Mouse (Mus musculus): ENCODE measurements around the gene Gba. TPM values are rescaled to one million over a fixed set of nuclear protein-coding genes. Genes with fewer than 3 reads are reported as not detected.

Gene Gba
- total and polyA plus RNA-seq, 3 experiments = 49.1 to 55.0 TPM; not detected in 1

DNA sequence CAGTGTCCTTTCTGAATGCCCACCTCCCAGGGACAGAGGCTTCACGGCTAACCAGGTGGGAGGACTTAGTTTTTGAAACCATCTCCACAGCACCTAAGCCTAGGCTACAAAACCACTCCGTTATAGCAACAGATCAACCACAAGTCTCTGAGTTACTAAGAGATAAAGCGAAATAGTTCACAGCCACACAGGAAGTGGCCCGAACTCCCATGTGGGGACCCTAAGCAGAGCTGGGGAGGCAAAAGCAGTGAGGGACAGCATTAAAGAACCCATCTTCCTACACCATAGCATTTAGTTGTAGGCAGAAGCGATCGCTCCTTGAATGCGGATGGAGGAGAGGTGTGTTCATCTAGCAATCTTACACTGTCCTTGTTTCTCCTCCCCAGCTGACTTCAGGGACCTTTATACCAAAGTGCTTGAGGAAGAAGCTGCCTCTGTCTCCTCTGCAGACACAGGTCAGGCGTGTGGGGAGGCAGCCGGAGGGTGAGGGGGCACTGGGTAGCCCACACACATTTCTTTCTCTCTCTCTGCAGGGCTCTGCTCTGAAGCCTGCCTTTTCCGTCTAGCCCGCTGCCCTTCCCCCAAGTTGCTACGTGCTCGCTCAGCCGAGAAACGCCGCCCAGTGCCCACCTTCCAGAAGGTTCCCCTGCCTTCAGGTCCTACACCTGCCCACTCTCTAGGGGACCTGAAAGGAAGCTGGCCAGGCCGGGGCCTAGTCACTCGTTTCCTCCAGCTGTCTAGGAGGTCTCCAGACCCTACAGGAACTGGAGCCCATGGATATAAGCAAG lies 14.8 kb upstream of the Gba start (continued):
- TF ChIP-seq POLR2A (IDR thresholded peaks at IDR 0.05; ENCODE audit: control insufficient read depth in 1 of 2, insufficient read depth in 1 of 2, low read depth in 1 of 2, low read length in 2 of 2, poor library complexity in 1 of 2) = no peak
- no peak for TF ChIP-seq KAT2A (conservative IDR thresholded peaks at IDR 0.05; ENCODE audit: low read depth, low read length)
- no peak for TF ChIP-seq CHD1 (IDR thresholded peaks at IDR 0.05; ENCODE audit: low read depth, low read length)
- no peak for TF ChIP-seq USF2 (IDR thresholded peaks at IDR 0.05; ENCODE audit: borderline replicate concordance in 1 of 2, insufficient read depth in 1 of 2, low read depth in 1 of 2, low read length in 2 of 2)

DNA sequence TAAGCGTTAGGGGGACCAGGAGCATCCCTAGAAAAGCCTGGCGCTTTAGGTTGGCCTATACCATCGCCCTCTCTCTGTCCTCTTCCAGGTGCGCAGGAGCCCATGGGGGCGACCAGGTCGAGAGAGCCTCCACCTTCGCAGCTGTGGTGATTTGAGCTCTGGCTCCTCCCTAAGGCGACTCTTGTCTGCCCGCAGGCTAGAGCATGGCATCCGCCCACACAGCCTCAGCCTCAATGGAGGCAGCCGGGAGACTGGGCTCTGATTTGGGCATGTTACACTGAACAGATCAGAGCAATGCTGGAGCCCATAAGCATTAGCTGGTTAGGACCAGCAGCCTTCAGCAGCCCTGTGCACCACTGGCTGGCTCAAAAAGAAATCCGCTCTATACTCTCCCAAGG lies 14.3 kb upstream of the Gba start:
- DNase-seq (ENCODE audit: low read depth, low spot score) = no peak
- H3K9me3 ChIP-seq (replicated peaks; ENCODE audit: insufficient read depth, low read length) = no peaks in the 10 kb centered on the region
- peaks cover 0 to 55% of the 10 kb centered on the region in 2 experiments; a peak in 2 of 4 replicates for H3K36me3 ChIP-seq (ENCODE audit: control insufficient read depth in 1 of 2, insufficient read depth in 2 of 2, low read length in 2 of 2)
- peak overlapping the region; percentile 38; the same call in 1 of the 2 replicates for H3K27ac ChIP-seq (ENCODE audit: control insufficient read depth, low read depth, low read length)
- H3K27me3 ChIP-seq (ENCODE audit: control insufficient read depth in 1 of 2, insufficient read depth in 2 of 2, low read length in 2 of 2) = no peaks in the 10 kb centered on the region
- peaks cover 37 to 71% of the 10 kb centered on the region in 2 experiments for H3K4me1 ChIP-seq (ENCODE audit: control insufficient read depth in 1 of 2, insufficient read depth in 2 of 2, low read length in 2 of 2)
- no peak for TF ChIP-seq ZNF384 (IDR thresholded peaks at IDR 0.05; ENCODE audit: low read depth, low read length)
- no peak for TF ChIP-seq MYC (IDR thresholded peaks at IDR 0.05; ENCODE audit: low read depth, low read length)
- TF ChIP-seq MXI1 (IDR thresholded peaks at IDR 0.05; ENCODE audit: low read depth, low read length) = no peak
- no peak for TF ChIP-seq JUND (IDR thresholded peaks at IDR 0.05; ENCODE audit: low read depth, low read length)
- no peak for TF ChIP-seq BHLHE40 (IDR thresholded peaks at IDR 0.05; ENCODE audit: borderline replicate concordance, low read depth, low read length)
- no peak for TF ChIP-seq TBP (IDR thresholded peaks at IDR 0.05; ENCODE audit: low read depth, low read length)
- no peak for TF ChIP-seq POLR2AphosphoS5 (IDR thresholded peaks at IDR 0.05; ENCODE audit: borderline replicate concordance, low read depth, low read length)
- TF ChIP-seq TCF12 (IDR thresholded peaks at IDR 0.05; ENCODE audit: low read depth, low read length) = no peak
- TF ChIP-seq EP300 (IDR thresholded peaks at IDR 0.05; ENCODE audit: low read depth in 1 of 2, low read length in 2 of 2) = no peak
- no peak for TF ChIP-seq RCOR1 (IDR thresholded peaks at IDR 0.05; ENCODE audit: low read depth, low read length)
- TF ChIP-seq ZC3H11A (IDR thresholded peaks at IDR 0.05; ENCODE audit: low read depth, low read length) = no peak
- no peak for TF ChIP-seq POLR2AphosphoS2 (IDR thresholded peaks at IDR 0.05; ENCODE audit: low read length)
- TF ChIP-seq MAX (IDR thresholded peaks at IDR 0.05; ENCODE audit: low read length) = no peak
- no peak for TF ChIP-seq POLR2A (IDR thresholded peaks at IDR 0.05; ENCODE audit: control insufficient read depth in 1 of 2, insufficient read depth in 1 of 2, low read depth in 1 of 2, low read length in 2 of 2, poor library complexity in 1 of 2)
- TF ChIP-seq NELFE (IDR thresholded peaks at IDR 0.05; ENCODE audit: low read depth, low read length) = no peak
- TF ChIP-seq TAL1 (IDR thresholded peaks at IDR 0.05; ENCODE audit: low read length) = no peak
- no peak for TF ChIP-seq SIN3A (IDR thresholded peaks at IDR 0.05; ENCODE audit: low read length)
- TF ChIP-seq GATA1 (IDR thresholded peaks at IDR 0.05; ENCODE audit: low read depth, low read length) = no peak
- TF ChIP-seq ZKSCAN1 (IDR thresholded peaks at IDR 0.05; ENCODE audit: low read depth, low read length) = no peak
- no peaks in the 10 kb centered on the region; the same call in 1 of the 2 replicates for H3K79me2 ChIP-seq (ENCODE audit: control insufficient read depth, insufficient read depth, low read length, poor library complexity)
- H3K9ac ChIP-seq (ENCODE audit: control insufficient read depth, low read depth, low read length, poor library complexity, severe bottlenecking) = no peak overlapping the region; the same call in 1 of the 2 replicates
- no peak overlapping the region for H3K4me3 ChIP-seq (ENCODE audit: control insufficient read depth in 1 of 2, insufficient read depth in 1 of 2, low read depth in 2 of 2, low read length in 2 of 2)
